In genomic region chr1:151571838-151572578, GRCm38 (mm10) we compare ENCODE assay signal across 8 mouse cellular contexts. TPM values are rescaled to one million over a fixed set of nuclear protein-coding genes. Genes with fewer than 3 reads are reported as not detected.
A peak's percentile ranks its signal among the peaks of the same experiment; 100 is the strongest.
DNase-seq lines count a peak whose midpoint lies in the region; ATAC-seq and TF ChIP-seq lines count a peak whose summit lies in the region.

No protein-coding gene starts in this region.

- H3K36me3 ChIP-seq in lung, embryonic 16.5 days (ENCODE audit: control insufficient read depth, insufficient read depth, low read length): no peaks in the 10 kb centered on the region
- H3K36me3 ChIP-seq in forebrain, embryonic 11.5 days (ENCODE audit: control insufficient read depth, insufficient read depth, low read length): no peaks in the 10 kb centered on the region
- H3K36me3 ChIP-seq in limb, embryonic 14.5 days (ENCODE audit: control insufficient read depth, insufficient read depth, low read length): no peaks in the 10 kb centered on the region

- intact Hi-C loops in left cerebral cortex, postnatal 4 days (cut with DNase I): no loop called here

- H3K9ac ChIP-seq in lung, embryonic 16.5 days (ENCODE audit: low read length): peak overlapping the region; percentile 72
- H3K9ac ChIP-seq in forebrain, embryonic 11.5 days (ENCODE audit: low read length): peak overlapping the region; percentile 35
- peak overlapping the region; percentile 64; the same call in 1 of the 2 replicates for H3K9ac ChIP-seq in limb, embryonic 14.5 days (ENCODE audit: low read depth, low read length, severe bottlenecking)

- peak; percentile 32; the same call in 1 of the 2 replicates for ATAC-seq in lung, embryonic 16.5 days (ENCODE audit: low read depth)
- ATAC-seq in forebrain, embryonic 11.5 days (replicated peaks; ENCODE audit: low FRiP score): no peak
- ATAC-seq in limb, embryonic 14.5 days (ENCODE audit: low FRiP score, low read depth): no peak

- 20% methylated on average over 10 of the region's 10 CpGs for WGBS in lung, embryonic 16.5 days
- 20% methylated on average over 10 of the region's 10 CpGs for WGBS in forebrain, embryonic 11.5 days
- 20% methylated on average over 10 of the region's 10 CpGs for WGBS in limb, embryonic 14.5 days
- WGBS in olfactory bulb, adult 2 months: 41% methylated on average over 10 of the region's 10 CpGs

- no peaks in the 10 kb centered on the region for H3K27me3 ChIP-seq in lung, embryonic 16.5 days (ENCODE audit: control insufficient read depth, insufficient read depth, low read depth, low read length)
- H3K27me3 ChIP-seq in forebrain, embryonic 11.5 days (ENCODE audit: control insufficient read depth, insufficient read depth, low read length): peaks cover 15% of the 10 kb centered on the region; the same call in 1 of the 2 replicates
- H3K27me3 ChIP-seq in limb, embryonic 14.5 days (ENCODE audit: control insufficient read depth, insufficient read depth, low read length): peaks cover 5% of the 10 kb centered on the region; the same call in 1 of the 2 replicates

- no peak for DNase-seq in lung, postnatal 36 days
- DNase-seq in forebrain, embryonic 11.5 days (ENCODE audit: low spot score): no peak
- DNase-seq in limb, embryonic 14.5 days (ENCODE audit: low spot score): no peak
- no peak for DNase-seq in adrenal gland, adult 8-10 months
- no peak for DNase-seq in left cerebral cortex, postnatal 4 days
- DNase-seq in thymus, postnatal 36 days: no peak

- H3K4me1 ChIP-seq in lung, embryonic 16.5 days (replicated peaks; ENCODE audit: control insufficient read depth, insufficient read depth, low read length): peaks cover 3% of the 10 kb centered on the region
- peaks cover 8% of the 10 kb centered on the region; the same call in 1 of the 2 replicates for H3K4me1 ChIP-seq in forebrain, embryonic 11.5 days (replicated peaks; ENCODE audit: control insufficient read depth, insufficient read depth, low read length)
- peaks cover 15% of the 10 kb centered on the region for H3K4me1 ChIP-seq in limb, embryonic 14.5 days (ENCODE audit: control insufficient read depth, insufficient read depth, low read length)
- peaks cover 11% of the 10 kb centered on the region for H3K4me1 ChIP-seq in olfactory bulb, adult 2 months (ENCODE audit: control insufficient read depth, insufficient read depth, low read length)

- no peak overlapping the region for H3K27ac ChIP-seq in lung, embryonic 16.5 days (ENCODE audit: low read length)
- H3K27ac ChIP-seq in forebrain, embryonic 11.5 days (ENCODE audit: low read depth, low read length): no peak overlapping the region
- no peak overlapping the region for H3K27ac ChIP-seq in limb, embryonic 14.5 days (replicated peaks; ENCODE audit: low read depth, low read length)
- H3K27ac ChIP-seq in olfactory bulb, adult 2 months (ENCODE audit: insufficient read depth, low read depth, low read length): no peak overlapping the region

- peak overlapping the region; percentile 59 for H3K4me3 ChIP-seq in lung, embryonic 16.5 days (ENCODE audit: low read length)
- peak overlapping the region; percentile 30 for H3K4me3 ChIP-seq in forebrain, embryonic 11.5 days (ENCODE audit: low read depth, low read length)
- H3K4me3 ChIP-seq in limb, embryonic 14.5 days (replicated peaks; ENCODE audit: low read length): peak overlapping the region; percentile 51
- peak overlapping the region; percentile 40 for H3K4me3 ChIP-seq in olfactory bulb, adult 2 months (ENCODE audit: insufficient read depth, low read depth, low read length)

- no peak for TF ChIP-seq CTCF in olfactory bulb, adult 2 months (IDR thresholded peaks at IDR 0.05; ENCODE audit: insufficient read depth, low read depth, low read length)

- peak overlapping the region; percentile 80 for H3K4me2 ChIP-seq in lung, embryonic 16.5 days (ENCODE audit: low read depth, low read length)
- peak overlapping the region; percentile 63 for H3K4me2 ChIP-seq in forebrain, embryonic 11.5 days (ENCODE audit: low read depth, low read length, severe bottlenecking)
- peak overlapping the region; percentile 82 for H3K4me2 ChIP-seq in limb, embryonic 14.5 days (replicated peaks; ENCODE audit: low read depth, low read length, severe bottlenecking)

- TF ChIP-seq POLR2A in limb, embryonic 14.5 days (IDR thresholded peaks at IDR 0.05; ENCODE audit: borderline replicate concordance, extremely low read depth, insufficient read depth, insufficient read length): no peak
- TF ChIP-seq POLR2A in olfactory bulb, adult 2 months (IDR thresholded peaks at IDR 0.05; ENCODE audit: insufficient read depth, low read depth, low read length): no peak

- no peaks in the 10 kb centered on the region for H3K9me3 ChIP-seq in lung, embryonic 16.5 days (ENCODE audit: control insufficient read depth, low read length)
- H3K9me3 ChIP-seq in forebrain, embryonic 11.5 days (ENCODE audit: control insufficient read depth, low read length): no peaks in the 10 kb centered on the region
- no peaks in the 10 kb centered on the region for H3K9me3 ChIP-seq in limb, embryonic 14.5 days (ENCODE audit: control insufficient read depth, low read length)

RNA-seq across cellular contexts. Expression of gene Fam129a, which starts 1.0 kb away (rescaled TPM):
- 12.4 and 14.1 TPM in 2 replicates for polyA plus RNA-seq in lung, embryonic 16.5 days (2015; fragmentation: Nextera tagmentation; extraction: Ambion mirVana)
- polyA plus RNA-seq in forebrain, embryonic 11.5 days (2014; fragmentation: Nextera tagmentation; extraction: Ambion mirVana): 1.1 and 1.3 TPM in 2 replicates
- 9.8 and 11.1 TPM in 2 replicates for polyA plus RNA-seq in limb, embryonic 14.5 days (2012; rRNA removed)
- polyA plus RNA-seq in limb, embryonic 14.5 days (2014; fragmentation: Nextera tagmentation; extraction: Ambion mirVana): 13.9 and 14.7 TPM in 2 replicates
- polyA plus RNA-seq in olfactory bulb, adult 2 months (2012; ENCODE audit: insufficient read depth, insufficient read length, low replicate concordance, missing spikeins): not detected in 2 replicates
- 100 to 1,000 TPM in 2 of 4 experiments, 10 to 100 TPM in 2; 83.7 to 130 (median 96.0) TPM for total RNA-seq in adrenal gland, adult 8-10 months (2022)
- total RNA-seq in left cerebral cortex, postnatal 4 days (2021): 1 to 10 TPM; 2.6 to 5.3 TPM
